Mouse (Mus musculus): ENCODE results near the gene Gm13285. TPM values are rescaled to one million over a fixed set of nuclear protein-coding genes. Genes with fewer than 3 reads are reported as not detected.

Gm13285 gene
- total RNA-seq (2023), result not detected

GRCm38 (mm10) chr4:88799365-88799764, at the start of gene Gm13285:
Gm13285 (plus strand) TSS chr4:88799665.

GRCm38 (mm10) chr4:88754818-88755340, 44.6 kb upstream of the Gm13285 start, which contains the start of gene Gm13271:
Gm13271 (plus strand) TSS chr4:88754868.

GRCm38 (mm10) chr4:88759610-88760268, 39.7 kb upstream of the Gm13285 start, which contains the start of gene Gm13283:
Gm13283 (plus strand) TSS chr4:88760119.

GRCm38 (mm10) chr4:88773534-88773933, 25.9 kb upstream of the Gm13285 start, which contains the start of gene Gm13290:
Gm13290 (plus strand) TSS chr4:88773834.

GRCm38 (mm10) chr4:88776622-88777021, 22.8 kb upstream of the Gm13285 start, which contains the start of gene Gm13289:
Gm13289 (plus strand) TSS chr4:88776922.

GRCm38 (mm10) chr4:88779550-88779949, 19.9 kb upstream of the Gm13285 start, which contains the start of gene Gm13272:
Gm13272 (plus strand) TSS chr4:88779850.

GRCm38 (mm10) chr4:88781831-88782230, 17.6 kb upstream of the Gm13285 start, which contains the start of gene Ifnz:
Ifnz (plus strand) TSS chr4:88782131.

GRCm38 (mm10) chr4:88785409-88785808, 14.1 kb upstream of the Gm13285 start, which contains the start of gene Gm13276:
Gm13276 (plus strand) TSS chr4:88785709.

GRCm38 (mm10) chr4:88788402-88788801, 11.1 kb upstream of the Gm13285 start, which contains the start of gene Gm13277:
Gm13277 (plus strand) TSS chr4:88788632.

GRCm38 (mm10) chr4:88791250-88791649, 8.2 kb upstream of the Gm13285 start, which contains the start of gene Gm13278:
Gm13278 (plus strand) TSS chr4:88791550.

GRCm38 (mm10) chr4:88793936-88794675, 5.4 kb upstream of the Gm13285 start, which contains the start of gene Gm13275:
Gm13275 (plus strand) TSS chr4:88794487.

GRCm38 (mm10) chr4:88797097-88797496, 2.4 kb upstream of the Gm13285 start, which contains the start of gene Gm13279:
Gm13279 (plus strand) TSS chr4:88797397.

GRCm38 (mm10) chr4:88802954-88803353, 3.5 kb downstream of the Gm13285 start, which contains the start of gene Gm13287:
Gm13287 (plus strand) TSS chr4:88803254.

GRCm38 (mm10) chr4:88805231-88805630, 5.8 kb downstream of the Gm13285 start, which contains the start of gene Gm13288:
Gm13288 (plus strand) TSS chr4:88805531.

GRCm38 (mm10) chr4:88815928-88816327, 16.5 kb downstream of the Gm13285 start, which contains the start of gene Ifna7:
Ifna7 (plus strand) TSS chr4:88816228.

GRCm38 (mm10) chr4:88819659-88820058, 20.2 kb downstream of the Gm13285 start, which contains the start of gene Ifna11:
Ifna11 (plus strand) TSS chr4:88819959.

GRCm38 (mm10) chr4:88827116-88827515, 27.7 kb downstream of the Gm13285 start, which contains the start of gene Ifna6:
Ifna6 (plus strand) TSS chr4:88827416.

GRCm38 (mm10) chr4:88835225-88835624, 35.8 kb downstream of the Gm13285 start, which contains the start of gene Ifna5:
Ifna5 (plus strand) TSS chr4:88835525.

GRCm38 (mm10) chr4:88841438-88841911, 42.0 kb downstream of the Gm13285 start, which contains the start of gene Ifna4:
Ifna4 (plus strand) TSS chr4:88841861.

GRCm38 (mm10) chr4:88849698-88850097, 50.2 kb downstream of the Gm13285 start, which contains the start of gene Ifna1:
Ifna1 (plus strand) TSS chr4:88850087.

All from B cell, adult 67 days (primary cell).